Mouse (Mus musculus): Measurements from ENCODE around the gene Supt20.
A peak's percentile ranks its signal among the peaks of the same experiment; 100 is the strongest.

DNA sequence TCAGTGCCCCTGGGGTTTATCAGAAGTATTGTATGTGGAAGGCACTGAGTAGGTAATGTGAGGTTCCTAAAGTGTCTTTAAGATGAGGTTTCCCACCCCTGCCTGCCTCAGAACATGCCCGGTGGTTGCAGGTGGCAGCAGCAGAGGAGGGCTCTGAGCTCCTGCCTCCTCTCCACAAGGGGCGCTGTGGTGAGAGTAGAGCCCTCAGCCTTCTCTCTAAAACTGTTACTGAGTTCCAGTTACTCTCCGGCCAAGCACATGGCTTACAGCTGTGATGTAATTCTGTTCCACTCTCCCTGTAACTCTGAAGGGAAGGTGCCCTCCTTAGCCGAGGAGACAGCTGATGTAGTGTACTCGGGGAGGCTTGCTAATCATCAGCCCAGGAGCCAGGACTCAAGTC is 53.2 kb downstream of the Supt20 start:
- peak; percentile 34; the same call in 1 of the 2 replicates for TF ChIP-seq CTCF (IDR thresholded peaks at IDR 0.05; ENCODE audit: extremely low read depth, insufficient read depth, low read length)
- no peak for TF ChIP-seq POLR2A (IDR thresholded peaks at IDR 0.05; ENCODE audit: extremely low read depth, insufficient read depth, low read length)
